Mouse (Mus musculus): Measurements from ENCODE around the gene Tomm70a. TPM values are rescaled to one million over a fixed set of nuclear protein-coding genes. Genes with fewer than 3 reads are reported as not detected.

Tomm70a gene
- total RNA-seq, 2 experiments from 2014 or later: 98.8 to 104 TPM

DNA sequence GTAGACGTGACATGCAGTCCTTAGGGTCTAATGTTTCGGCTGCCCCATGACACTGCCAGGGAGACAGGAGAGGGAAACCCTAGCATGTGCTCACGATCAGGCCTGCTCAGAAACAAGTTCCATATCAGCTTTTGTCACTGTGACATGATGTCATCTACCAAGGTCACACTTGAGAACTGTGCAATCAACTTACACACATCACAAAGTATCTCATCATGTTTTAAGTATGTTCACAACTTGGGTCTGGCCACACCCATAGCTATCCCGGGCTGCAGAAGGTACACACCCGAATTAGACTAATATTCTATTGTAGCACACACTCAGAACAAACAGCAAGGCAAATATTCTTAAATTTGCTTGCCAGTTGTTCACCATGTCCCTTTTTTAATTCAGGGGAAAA, 60.5 kb downstream of the Tomm70a start:
- no peak for DNase-seq (ENCODE audit: extremely low spot score in 1 of 2, low spot score in 1 of 2)

DNA sequence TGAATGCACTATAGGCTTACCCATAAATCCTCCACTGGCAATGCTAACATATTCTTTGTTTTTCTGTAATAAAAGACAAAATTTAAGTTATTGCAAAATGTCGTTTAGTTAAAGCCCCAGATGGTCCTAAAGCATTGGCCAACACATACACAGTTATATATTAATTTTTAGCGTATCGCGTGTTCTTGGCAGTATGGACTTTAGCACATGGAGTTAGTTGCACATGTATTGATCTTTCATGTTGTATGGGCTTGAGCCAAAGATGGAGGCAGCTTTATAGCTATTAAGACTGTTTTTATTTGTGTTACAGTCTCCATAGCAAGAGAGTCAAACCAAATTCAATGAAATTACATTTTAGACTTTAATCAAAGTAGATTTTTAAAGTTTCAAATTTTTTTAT, 65.1 kb downstream of the Tomm70a start:
- no peak for DNase-seq (ENCODE audit: extremely low spot score in 1 of 2, low spot score in 1 of 2)

DNA sequence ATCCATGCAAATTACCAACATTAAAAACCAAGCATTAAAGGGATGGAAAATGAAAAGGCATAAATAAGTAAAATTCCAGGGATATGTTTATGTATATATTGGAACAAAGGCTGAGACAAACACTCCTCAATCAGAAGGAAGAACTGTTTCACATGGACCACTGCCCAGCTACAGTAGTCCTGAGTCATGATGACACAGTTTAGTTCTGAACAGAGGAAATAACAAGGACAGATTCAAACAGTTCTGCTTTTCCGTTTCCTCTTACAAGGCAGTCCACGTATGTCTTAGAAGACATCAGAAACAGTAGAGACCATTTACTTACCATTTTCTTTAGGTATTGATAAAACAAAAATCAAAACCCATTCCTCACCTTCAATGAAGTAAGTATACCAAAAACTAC, 68.0 kb downstream of the Tomm70a start:
- no peak for DNase-seq (ENCODE audit: extremely low spot score in 1 of 2, low spot score in 1 of 2)

DNA sequence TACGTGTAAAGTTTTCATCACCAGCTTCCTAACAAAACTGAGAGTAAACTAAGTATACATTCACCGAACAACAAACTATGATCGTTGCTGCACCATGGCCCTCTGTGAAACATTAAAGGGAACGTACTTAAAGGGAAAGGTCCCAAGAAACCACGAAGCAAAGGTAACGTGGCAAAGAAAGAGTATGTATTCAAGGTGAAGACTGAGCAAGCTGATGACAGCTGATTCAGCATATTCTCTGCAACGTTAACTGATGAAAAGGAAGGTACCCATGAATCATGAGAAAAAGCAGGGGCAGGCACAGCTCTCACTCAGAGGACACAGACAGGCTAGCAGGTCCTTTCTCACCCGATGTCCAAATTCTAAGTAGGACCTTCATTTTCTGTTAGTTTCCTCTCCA, 68.9 kb downstream of the Tomm70a start:
- no peak for DNase-seq (ENCODE audit: extremely low spot score in 1 of 2, low spot score in 1 of 2)

DNA sequence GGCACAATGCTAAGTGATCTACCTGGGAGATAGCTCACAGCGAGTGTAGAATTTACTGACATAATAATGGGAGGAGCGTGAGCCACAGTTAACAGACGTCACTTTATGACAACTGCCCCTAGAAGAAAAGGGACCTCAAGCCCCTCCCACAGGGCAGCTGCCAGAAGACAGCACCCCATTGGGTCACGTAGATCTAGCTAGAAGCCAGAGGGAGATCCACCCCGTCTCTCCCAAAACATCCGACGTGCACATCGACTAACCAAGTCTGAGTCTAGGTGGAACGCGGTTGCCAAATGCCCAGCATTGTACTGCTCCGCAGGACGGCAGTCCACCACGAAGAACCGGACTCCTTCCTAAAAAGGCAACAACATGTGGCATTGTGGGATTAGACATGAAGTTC, 69.7 kb downstream of the Tomm70a start:
- DNase-seq (ENCODE audit: extremely low spot score in 1 of 2, low spot score in 1 of 2): no peak

DNA sequence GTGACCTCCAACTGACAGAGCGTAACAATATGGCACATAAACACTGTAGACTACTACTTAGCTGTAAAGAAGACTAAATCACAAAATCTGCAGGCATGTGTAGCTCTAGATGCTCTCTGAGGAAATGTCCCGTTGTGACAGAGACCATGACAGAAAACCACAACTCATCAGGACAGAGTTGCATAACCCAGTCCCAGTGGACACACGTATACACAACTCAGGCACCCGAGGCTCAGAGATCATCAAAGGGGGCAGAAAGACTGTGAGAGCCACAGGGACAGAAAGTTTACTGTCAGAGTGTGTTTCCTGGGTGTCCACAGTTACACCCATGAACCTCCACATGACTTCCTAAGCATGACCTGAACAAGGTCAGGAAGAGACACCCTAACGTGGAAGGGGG, 75.1 kb downstream of the Tomm70a start:
- no peak for DNase-seq (ENCODE audit: extremely low spot score in 1 of 2, low spot score in 1 of 2)

DNA sequence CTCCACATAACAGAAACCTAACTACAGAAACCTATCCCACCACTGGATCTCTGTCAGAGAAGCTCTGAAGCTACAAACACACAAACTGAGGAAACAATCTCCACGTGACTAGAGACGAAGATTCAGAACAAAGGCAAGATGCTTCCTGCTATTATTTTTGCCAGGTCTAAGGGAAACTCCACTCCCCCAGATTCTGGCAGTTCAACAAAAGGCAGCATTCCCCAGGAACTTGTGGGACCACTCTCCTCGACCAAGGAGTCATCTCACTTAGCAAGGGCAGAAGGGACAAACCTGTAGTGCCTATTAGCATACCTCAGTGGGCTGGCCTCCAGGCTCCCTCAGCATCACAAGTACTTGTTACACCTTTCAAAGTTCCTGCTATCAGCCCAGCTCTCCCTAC, 75.8 kb downstream of the Tomm70a start:
- no peak for DNase-seq (ENCODE audit: extremely low spot score in 1 of 2, low spot score in 1 of 2)

Other genes with a start within 250 kb of the Tomm70a start
- under 1 TPM; 0.61 to 0.69 TPM for gene Tmem45a, start 235.5 kb upstream of the Tomm70a start, total RNA-seq (2021)
- gene Lnp1, start 193.6 kb upstream of the Tomm70a start, total RNA-seq (2021): 1 to 10 TPM; 1.2 to 1.6 TPM
- gene Tmem45a2, start 50.3 kb upstream of the Tomm70a start, total RNA-seq (2021): not detected
- 10 to 100 TPM; 15.5 to 17.0 TPM for gene Nit2, start 45.6 kb downstream of the Tomm70a start, total RNA-seq (2021)
- 10 to 100 TPM; 37.6 to 42.0 TPM for gene Tbc1d23, start 109.8 kb downstream of the Tomm70a start, total RNA-seq (2021)
- under 1 TPM in 1 of 2 experiments, not detected in 1; 0.63 TPM for gene Tmem30c, start 171.2 kb downstream of the Tomm70a start, total RNA-seq (2021)
- 1 to 10 TPM; 3.1 to 3.9 TPM for gene Filip1l, start 231.4 kb downstream of the Tomm70a start, total RNA-seq (2021)

All from layer of hippocampus, postnatal 25 days (tissue).